Mouse (Mus musculus): Measurements from ENCODE around the gene Igf1r. TPM values are rescaled to one million over a fixed set of nuclear protein-coding genes. Genes with fewer than 3 reads are reported as not detected.

Gene Igf1r
- total RNA-seq, 1 experiment, result 23.5 TPM

GRCm38 (mm10) chr7:68069324-68069723 lies 116.7 kb downstream of the Igf1r start:
- TF ChIP-seq ZNF384 (IDR thresholded peaks at IDR 0.05; ENCODE audit: low read depth, low read length) (no peak), HCFC1 (IDR thresholded peaks at IDR 0.05; ENCODE audit: borderline replicate concordance, insufficient read depth, low read length) (no peak), MAFK (IDR thresholded peaks at IDR 0.05; ENCODE audit: insufficient read depth, low read depth, low read length) (no peak), CHD2 (IDR thresholded peaks at IDR 0.05; ENCODE audit: low read depth, low read length) (no peak), ZC3H11A (IDR thresholded peaks at IDR 0.05; ENCODE audit: borderline replicate concordance, low read depth, low read length) (no peak)
- Histone ChIP-seq H3K9me3 (ENCODE audit: control insufficient read depth, insufficient read depth, low read depth, low read length) (no peaks in the 10 kb centered on the region), H3K4me1 (ENCODE audit: control insufficient read depth in 2 of 2, insufficient read depth in 2 of 2, low read length in 2 of 2, poor library complexity in 1 of 2) (peaks cover 0 to 5% of the 10 kb centered on the region in 2 experiments; a peak in 1 of 4 replicates), H3K9ac (ENCODE audit: insufficient read depth, low read depth, low read length, poor library complexity, severe bottlenecking) (no peak overlapping the region), H3K4me3 (ENCODE audit: insufficient read depth in 1 of 2, low read depth in 1 of 2, low read length in 2 of 2, poor library complexity in 1 of 2, severe bottlenecking in 1 of 2) (no peak overlapping the region), H3K36me3 (ENCODE audit: control insufficient read depth, insufficient read depth, low read length, poor library complexity, severe bottlenecking) (no peaks in the 10 kb centered on the region), H3K27ac (ENCODE audit: insufficient read depth, low read depth, low read length, poor library complexity, severe bottlenecking) (no peak overlapping the region)
- no peak for DNase-seq (ENCODE audit: low read depth, low spot score)
- in situ Hi-C loops (cut with MboI; ENCODE audit: low sequenced_read_pairs in 2 of 2, unreplicated experiment in 2 of 2), result no loop called here

- no peak overlapping the region for H3K4me3 ChIP-seq (ENCODE audit: insufficient read depth in 1 of 2, low read depth in 1 of 2, low read length in 2 of 2, poor library complexity in 1 of 2, severe bottlenecking in 1 of 2)
- no peaks in the 10 kb centered on the region for H3K36me3 ChIP-seq (ENCODE audit: control insufficient read depth, insufficient read depth, low read length, poor library complexity, severe bottlenecking)
- no peaks in the 10 kb centered on the region for H3K9me3 ChIP-seq (ENCODE audit: control insufficient read depth, insufficient read depth, low read depth, low read length)
- DNase-seq (ENCODE audit: low read depth, low spot score), result no peak
- no peak overlapping the region for H3K9ac ChIP-seq (ENCODE audit: insufficient read depth, low read depth, low read length, poor library complexity, severe bottlenecking)
- TF ChIP-seq MAFK (IDR thresholded peaks at IDR 0.05; ENCODE audit: insufficient read depth, low read depth, low read length) (no peak), ZNF384 (IDR thresholded peaks at IDR 0.05; ENCODE audit: low read depth, low read length) (no peak), ZC3H11A (IDR thresholded peaks at IDR 0.05; ENCODE audit: borderline replicate concordance, low read depth, low read length) (no peak), HCFC1 (IDR thresholded peaks at IDR 0.05; ENCODE audit: borderline replicate concordance, insufficient read depth, low read length) (no peak)
- peaks cover 0 to 5% of the 10 kb centered on the region in 2 experiments; a peak in 1 of 4 replicates for H3K4me1 ChIP-seq (ENCODE audit: control insufficient read depth in 2 of 2, insufficient read depth in 2 of 2, low read length in 2 of 2, poor library complexity in 1 of 2)
- in situ Hi-C loops (cut with MboI; ENCODE audit: low sequenced_read_pairs in 2 of 2, unreplicated experiment in 2 of 2), result no loop called here
- no peak overlapping the region for H3K27ac ChIP-seq (ENCODE audit: insufficient read depth, low read depth, low read length, poor library complexity, severe bottlenecking)
Measured at GRCm38 (mm10) chr7:68070030-68070429, 117.4 kb downstream of the Igf1r start.

- in situ Hi-C loops (cut with MboI; ENCODE audit: low sequenced_read_pairs in 2 of 2, unreplicated experiment in 2 of 2), result no loop called here
- H3K36me3 ChIP-seq (ENCODE audit: control insufficient read depth, insufficient read depth, low read length, poor library complexity, severe bottlenecking), result no peaks in the 10 kb centered on the region
Measured at GRCm38 (mm10) chr7:68070626-68071025, 118.0 kb downstream of the Igf1r start.

GRCm38 (mm10) chr7:68071050-68071449 lies 118.4 kb downstream of the Igf1r start:
- H3K27ac ChIP-seq (ENCODE audit: insufficient read depth, low read depth, low read length, poor library complexity, severe bottlenecking), result no peak overlapping the region
- in situ Hi-C loops (cut with MboI; ENCODE audit: low sequenced_read_pairs in 2 of 2, unreplicated experiment in 2 of 2), result no loop called here
- TF ChIP-seq HCFC1 (IDR thresholded peaks at IDR 0.05; ENCODE audit: borderline replicate concordance, insufficient read depth, low read length) (no peak), CHD2 (IDR thresholded peaks at IDR 0.05; ENCODE audit: low read depth, low read length) (no peak), MAFK (IDR thresholded peaks at IDR 0.05; ENCODE audit: insufficient read depth, low read depth, low read length) (no peak), ZNF384 (IDR thresholded peaks at IDR 0.05; ENCODE audit: low read depth, low read length) (no peak)

More at GRCm38 (mm10) chr7:68070626-68071025, 118.0 kb downstream of the Igf1r start:
- H3K27ac ChIP-seq (ENCODE audit: insufficient read depth, low read depth, low read length, poor library complexity, severe bottlenecking), result no peak overlapping the region
- peaks cover 0 to 5% of the 10 kb centered on the region in 2 experiments; a peak in 1 of 4 replicates for H3K4me1 ChIP-seq (ENCODE audit: control insufficient read depth in 2 of 2, insufficient read depth in 2 of 2, low read length in 2 of 2, poor library complexity in 1 of 2)
- DNase-seq (ENCODE audit: low read depth, low spot score), result no peak
- no peak overlapping the region for H3K9ac ChIP-seq (ENCODE audit: insufficient read depth, low read depth, low read length, poor library complexity, severe bottlenecking)
- H3K4me3 ChIP-seq (ENCODE audit: insufficient read depth in 1 of 2, low read depth in 1 of 2, low read length in 2 of 2, poor library complexity in 1 of 2, severe bottlenecking in 1 of 2), result no peak overlapping the region
- H3K9me3 ChIP-seq (ENCODE audit: control insufficient read depth, insufficient read depth, low read depth, low read length), result no peaks in the 10 kb centered on the region
- TF ChIP-seq HCFC1 (IDR thresholded peaks at IDR 0.05; ENCODE audit: borderline replicate concordance, insufficient read depth, low read length), result no peak
- TF ChIP-seq MAFK (IDR thresholded peaks at IDR 0.05; ENCODE audit: insufficient read depth, low read depth, low read length), result no peak
- no peak for TF ChIP-seq ZC3H11A (IDR thresholded peaks at IDR 0.05; ENCODE audit: borderline replicate concordance, low read depth, low read length)
- no peak for TF ChIP-seq CHD2 (IDR thresholded peaks at IDR 0.05; ENCODE audit: low read depth, low read length)
- TF ChIP-seq ZNF384 (IDR thresholded peaks at IDR 0.05; ENCODE audit: low read depth, low read length), result no peak

GRCm38 (mm10) chr7:68071749-68072148 lies 119.1 kb downstream of the Igf1r start:
- TF ChIP-seq ZC3H11A (IDR thresholded peaks at IDR 0.05; ENCODE audit: borderline replicate concordance, low read depth, low read length) (no peak), CHD2 (IDR thresholded peaks at IDR 0.05; ENCODE audit: low read depth, low read length) (no peak), HCFC1 (IDR thresholded peaks at IDR 0.05; ENCODE audit: borderline replicate concordance, insufficient read depth, low read length) (no peak), MAFK (IDR thresholded peaks at IDR 0.05; ENCODE audit: insufficient read depth, low read depth, low read length) (no peak), ZNF384 (IDR thresholded peaks at IDR 0.05; ENCODE audit: low read depth, low read length) (no peak)
- Histone ChIP-seq H3K36me3 (ENCODE audit: control insufficient read depth, insufficient read depth, low read length, poor library complexity, severe bottlenecking) (no peaks in the 10 kb centered on the region), H3K27ac (ENCODE audit: insufficient read depth, low read depth, low read length, poor library complexity, severe bottlenecking) (no peak overlapping the region), H3K9me3 (ENCODE audit: control insufficient read depth, insufficient read depth, low read depth, low read length) (no peaks in the 10 kb centered on the region), H3K4me3 (ENCODE audit: insufficient read depth in 1 of 2, low read depth in 1 of 2, low read length in 2 of 2, poor library complexity in 1 of 2, severe bottlenecking in 1 of 2) (no peak overlapping the region), H3K4me1 (ENCODE audit: control insufficient read depth in 2 of 2, insufficient read depth in 2 of 2, low read length in 2 of 2, poor library complexity in 1 of 2) (peaks cover 0 to 5% of the 10 kb centered on the region in 2 experiments; a peak in 1 of 4 replicates), H3K9ac (ENCODE audit: insufficient read depth, low read depth, low read length, poor library complexity, severe bottlenecking) (no peak overlapping the region)
- in situ Hi-C loops (cut with MboI; ENCODE audit: low sequenced_read_pairs in 2 of 2, unreplicated experiment in 2 of 2), result no loop called here
- no peak for DNase-seq (ENCODE audit: low read depth, low spot score)

More at GRCm38 (mm10) chr7:68071050-68071449, 118.4 kb downstream of the Igf1r start:
- no peak overlapping the region for H3K9ac ChIP-seq (ENCODE audit: insufficient read depth, low read depth, low read length, poor library complexity, severe bottlenecking)
- H3K9me3 ChIP-seq (ENCODE audit: control insufficient read depth, insufficient read depth, low read depth, low read length), result no peaks in the 10 kb centered on the region
- H3K4me3 ChIP-seq (ENCODE audit: insufficient read depth in 1 of 2, low read depth in 1 of 2, low read length in 2 of 2, poor library complexity in 1 of 2, severe bottlenecking in 1 of 2), result no peak overlapping the region
- H3K4me1 ChIP-seq (ENCODE audit: control insufficient read depth in 2 of 2, insufficient read depth in 2 of 2, low read length in 2 of 2, poor library complexity in 1 of 2), result peaks cover 0 to 5% of the 10 kb centered on the region in 2 experiments; a peak in 1 of 4 replicates
- no peaks in the 10 kb centered on the region for H3K36me3 ChIP-seq (ENCODE audit: control insufficient read depth, insufficient read depth, low read length, poor library complexity, severe bottlenecking)
- no peak for DNase-seq (ENCODE audit: low read depth, low spot score)
